Mouse (Mus musculus): ENCODE measurements around the gene Midn. TPM values are rescaled to one million over a fixed set of nuclear protein-coding genes. Genes with fewer than 3 reads are reported as not detected.

The Midn gene
- 66.7 and 67.1 TPM in 2 replicates for polyA plus RNA-seq (2014; fragmentation: Nextera tagmentation; extraction: Ambion mirVana)

GRCm38 (mm10) chr10:80147719-80148601, at the start of gene Midn:
TSS of gene Midn (plus strand) at chr10:80148272.
- WGBS = 2% methylated on average over 32 of the region's 42 CpGs
- Histone ChIP-seq H3K9ac (ENCODE audit: low read depth, low read length) (peak within 1 kb of the TSS; percentile 99), H3K9me3 (ENCODE audit: control insufficient read depth, low read length) (no peaks in the 10 kb centered on the region), H3K27me3 (ENCODE audit: control insufficient read depth, insufficient read depth, low read length) (no peaks in the 10 kb centered on the region), H3K27ac (ENCODE audit: low read depth, low read length) (peak within 1 kb of the TSS; percentile 100), H3K36me3 (ENCODE audit: control insufficient read depth, insufficient read depth, low read length) (peaks cover 9% of the 10 kb centered on the region; the same call in 1 of the 2 replicates), H3K4me1 (replicated peaks; ENCODE audit: control insufficient read depth, insufficient read depth, low read length) (peaks cover 8% of the 10 kb centered on the region), H3K4me2 (replicated peaks; ENCODE audit: low read depth, low read length) (peak within 1 kb of the TSS; percentile 74), H3K4me3 (ENCODE audit: low read depth, low read length) (peak within 1 kb of the TSS; percentile 100)
- ATAC-seq (ENCODE audit: low FRiP score) (peak; percentile 38), DNase-seq (ENCODE audit: low spot score) (peak; percentile 73)

DNA sequence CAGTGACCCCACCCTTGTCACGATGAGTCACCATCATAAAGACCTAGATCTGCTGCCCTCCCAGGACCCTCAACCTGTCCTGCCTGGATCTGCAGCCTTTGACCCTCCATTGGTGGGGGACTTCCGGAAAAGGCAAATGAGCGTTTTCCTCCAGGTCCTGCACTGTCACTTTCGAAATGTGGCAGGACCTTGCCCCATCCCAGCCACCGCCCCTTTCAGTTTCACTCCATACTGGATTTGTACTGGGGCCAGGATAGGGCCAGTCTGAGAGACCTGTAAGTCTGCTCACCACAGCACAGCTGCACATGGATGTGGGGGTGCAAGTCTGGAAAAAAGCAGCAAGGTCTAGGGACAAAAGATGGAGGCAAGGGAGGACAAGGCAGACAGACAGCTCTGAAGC, 49.4 kb upstream of the Midn start:
- H3K4me3 ChIP-seq (ENCODE audit: low read depth, low read length) = no peak overlapping the region
- WGBS = 87% methylated on average over 5 of the region's 5 CpGs
- ATAC-seq (ENCODE audit: low FRiP score) (no peak), DNase-seq (ENCODE audit: low spot score) (no peak)
- no peaks in the 10 kb centered on the region; the same call in 1 of the 2 replicates for H3K4me1 ChIP-seq (replicated peaks; ENCODE audit: control insufficient read depth, insufficient read depth, low read length)
- no peaks in the 10 kb centered on the region for H3K9me3 ChIP-seq (ENCODE audit: control insufficient read depth, low read length)
- no peak overlapping the region for H3K27ac ChIP-seq (ENCODE audit: low read depth, low read length)
- no peak overlapping the region for H3K4me2 ChIP-seq (replicated peaks; ENCODE audit: low read depth, low read length)
- no peaks in the 10 kb centered on the region for H3K36me3 ChIP-seq (ENCODE audit: control insufficient read depth, insufficient read depth, low read length)
- H3K27me3 ChIP-seq (ENCODE audit: control insufficient read depth, insufficient read depth, low read length) = no peaks in the 10 kb centered on the region
- H3K9ac ChIP-seq (ENCODE audit: low read depth, low read length) = no peak overlapping the region

- Histone ChIP-seq H3K4me2 (replicated peaks; ENCODE audit: low read depth, low read length) (no peak overlapping the region), H3K4me1 (replicated peaks; ENCODE audit: control insufficient read depth, insufficient read depth, low read length) (no peaks in the 10 kb centered on the region; the same call in 1 of the 2 replicates), H3K36me3 (ENCODE audit: control insufficient read depth, insufficient read depth, low read length) (no peaks in the 10 kb centered on the region), H3K9ac (ENCODE audit: low read depth, low read length) (no peak overlapping the region), H3K27ac (ENCODE audit: low read depth, low read length) (no peak overlapping the region), H3K27me3 (ENCODE audit: control insufficient read depth, insufficient read depth, low read length) (no peaks in the 10 kb centered on the region), H3K9me3 (ENCODE audit: control insufficient read depth, low read length) (no peaks in the 10 kb centered on the region), H3K4me3 (ENCODE audit: low read depth, low read length) (no peak overlapping the region)
- 64% methylated on average over 11 of the region's 11 CpGs for WGBS
- DNase-seq (ENCODE audit: low spot score) (no peak), ATAC-seq (ENCODE audit: low FRiP score) (no peak)
These were observed 47.1 kb upstream of the Midn start for GRCm38 (mm10) chr10:80100982-80101381.

DNA sequence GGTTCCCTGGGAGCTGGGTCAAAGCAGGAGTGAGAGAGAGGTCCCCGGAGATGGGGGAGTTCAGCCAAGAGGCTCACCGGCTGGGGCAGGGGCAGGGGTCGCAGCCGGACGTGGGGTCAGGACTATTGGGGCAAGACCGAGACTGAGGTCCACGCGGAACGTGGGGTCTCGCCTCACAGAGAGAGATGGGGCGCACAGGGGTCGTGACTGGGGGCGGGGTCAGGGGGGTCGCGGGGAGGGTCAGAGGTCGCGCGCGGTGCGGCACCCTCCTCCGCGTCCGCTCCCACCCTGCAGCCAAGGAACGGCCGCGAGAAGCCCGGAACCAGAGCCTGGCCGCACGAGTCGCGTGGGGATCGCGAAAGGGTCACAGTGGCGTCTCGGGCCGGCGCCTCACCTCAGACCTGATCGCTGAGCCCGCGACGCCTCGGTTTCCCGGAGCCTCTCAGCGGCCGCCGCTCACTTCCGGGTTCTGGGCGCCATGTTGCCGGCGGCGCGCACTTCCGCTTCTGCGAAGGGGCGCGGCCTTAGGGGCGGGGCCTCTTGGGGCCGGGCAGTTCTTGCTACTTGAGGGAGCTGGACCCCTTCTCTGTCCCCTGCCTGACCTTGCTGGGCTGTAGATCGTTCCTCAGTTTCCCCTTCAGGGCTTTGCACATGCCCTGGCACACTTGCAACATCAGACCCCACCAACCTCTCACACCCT, 45.7 kb upstream of the Midn start:
- Histone ChIP-seq H3K4me3 (ENCODE audit: low read depth, low read length) (peak overlapping the region; percentile 84), H3K27ac (ENCODE audit: low read depth, low read length) (peak overlapping the region; percentile 58), H3K4me2 (replicated peaks; ENCODE audit: low read depth, low read length) (peak overlapping the region; percentile 88), H3K9ac (ENCODE audit: low read depth, low read length) (peak overlapping the region; percentile 83), H3K4me1 (replicated peaks; ENCODE audit: control insufficient read depth, insufficient read depth, low read length) (no peaks in the 10 kb centered on the region; the same call in 1 of the 2 replicates), H3K36me3 (ENCODE audit: control insufficient read depth, insufficient read depth, low read length) (no peaks in the 10 kb centered on the region), H3K9me3 (ENCODE audit: control insufficient read depth, low read length) (no peaks in the 10 kb centered on the region), H3K27me3 (ENCODE audit: control insufficient read depth, insufficient read depth, low read length) (no peaks in the 10 kb centered on the region)
- ATAC-seq (ENCODE audit: low FRiP score) (peak; percentile 88), DNase-seq (ENCODE audit: low spot score) (peak; percentile 95)
- WGBS = under 1% methylated on average over 54 of the region's 59 CpGs

- no peak for DNase-seq (ENCODE audit: low spot score)
- no peak overlapping the region for H3K27ac ChIP-seq (ENCODE audit: low read depth, low read length)
- H3K9me3 ChIP-seq (ENCODE audit: control insufficient read depth, low read length) = no peaks in the 10 kb centered on the region
- no peak overlapping the region for H3K9ac ChIP-seq (ENCODE audit: low read depth, low read length)
- no peak overlapping the region for H3K4me2 ChIP-seq (replicated peaks; ENCODE audit: low read depth, low read length)
- H3K27me3 ChIP-seq (ENCODE audit: control insufficient read depth, insufficient read depth, low read length) = no peaks in the 10 kb centered on the region
- H3K4me3 ChIP-seq (ENCODE audit: low read depth, low read length) = no peak overlapping the region
- ATAC-seq (ENCODE audit: low FRiP score) = peak; percentile 10; the same call in 1 of the 2 replicates
- no peaks in the 10 kb centered on the region; the same call in 1 of the 2 replicates for H3K4me1 ChIP-seq (replicated peaks; ENCODE audit: control insufficient read depth, insufficient read depth, low read length)
- H3K36me3 ChIP-seq (ENCODE audit: control insufficient read depth, insufficient read depth, low read length) = no peaks in the 10 kb centered on the region
- WGBS = 83% methylated on average over 2 of the region's 2 CpGs
These were observed 45.0 kb upstream of the Midn start for GRCm38 (mm10) chr10:80103032-80103431.

- ATAC-seq (ENCODE audit: low FRiP score) (no peak), DNase-seq (ENCODE audit: low spot score) (no peak)
- 80% methylated on average over 3 of the region's 3 CpGs for WGBS
- no peak overlapping the region for H3K4me2 ChIP-seq (replicated peaks; ENCODE audit: low read depth, low read length)
- no peak overlapping the region for H3K9ac ChIP-seq (ENCODE audit: low read depth, low read length)
- H3K4me1 ChIP-seq (replicated peaks; ENCODE audit: control insufficient read depth, insufficient read depth, low read length) = no peaks in the 10 kb centered on the region; the same call in 1 of the 2 replicates
- H3K36me3 ChIP-seq (ENCODE audit: control insufficient read depth, insufficient read depth, low read length) = no peaks in the 10 kb centered on the region
- no peaks in the 10 kb centered on the region for H3K9me3 ChIP-seq (ENCODE audit: control insufficient read depth, low read length)
- H3K4me3 ChIP-seq (ENCODE audit: low read depth, low read length) = no peak overlapping the region
- no peak overlapping the region for H3K27ac ChIP-seq (ENCODE audit: low read depth, low read length)
- no peaks in the 10 kb centered on the region for H3K27me3 ChIP-seq (ENCODE audit: control insufficient read depth, insufficient read depth, low read length)
These were observed 43.9 kb upstream of the Midn start for GRCm38 (mm10) chr10:80104181-80104580.

DNA sequence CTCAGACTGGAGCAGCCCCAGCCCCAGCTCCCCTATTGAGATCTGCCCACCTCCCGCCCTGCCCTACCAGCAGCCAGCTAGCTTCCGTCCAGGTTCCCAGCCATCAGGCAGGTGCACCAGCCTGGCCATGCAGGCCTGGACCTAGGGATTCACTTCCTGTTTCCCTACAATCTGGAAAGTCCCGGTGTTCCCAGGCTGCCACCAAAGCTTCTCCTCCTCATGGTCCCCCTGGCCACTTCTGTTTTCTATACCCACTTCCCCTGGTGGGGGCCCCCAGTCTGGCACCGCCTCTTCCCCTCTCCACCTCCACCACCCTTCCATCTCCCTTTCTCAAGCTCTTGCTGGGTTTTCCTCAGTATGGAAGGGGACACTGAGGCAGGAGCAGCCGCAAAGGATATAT, 42.6 kb upstream of the Midn start, which contains the start of gene Sbno2:
Gene Sbno2, minus strand, starts transcription at position 112 of the 400 bp plus-strand sequence.
- H3K9me3 ChIP-seq (ENCODE audit: control insufficient read depth, low read length) = no peaks in the 10 kb centered on the region
- H3K27ac ChIP-seq (ENCODE audit: low read depth, low read length) = no peak within 1 kb of the TSS
- H3K4me3 ChIP-seq (ENCODE audit: low read depth, low read length) = no peak within 1 kb of the TSS
- ATAC-seq (ENCODE audit: low FRiP score) = no peak
- H3K9ac ChIP-seq (ENCODE audit: low read depth, low read length) = no peak within 1 kb of the TSS
- H3K27me3 ChIP-seq (ENCODE audit: control insufficient read depth, insufficient read depth, low read length) = no peaks in the 10 kb centered on the region
- 73% methylated on average over 5 of the region's 5 CpGs for WGBS
- H3K4me2 ChIP-seq (replicated peaks; ENCODE audit: low read depth, low read length) = no peak within 1 kb of the TSS
- no peaks in the 10 kb centered on the region for H3K36me3 ChIP-seq (ENCODE audit: control insufficient read depth, insufficient read depth, low read length)
- no peak for DNase-seq (ENCODE audit: low spot score)
- no peaks in the 10 kb centered on the region; the same call in 1 of the 2 replicates for H3K4me1 ChIP-seq (replicated peaks; ENCODE audit: control insufficient read depth, insufficient read depth, low read length)

- 54% methylated on average over 5 of the region's 5 CpGs for WGBS
These were observed 42.1 kb upstream of the Midn start for GRCm38 (mm10) chr10:80105926-80106325.

More at GRCm38 (mm10) chr10:80105926-80106325, 42.1 kb upstream of the Midn start:
- H3K4me2 ChIP-seq (replicated peaks; ENCODE audit: low read depth, low read length) = no peak overlapping the region
- H3K4me3 ChIP-seq (ENCODE audit: low read depth, low read length) = no peak overlapping the region
- H3K9me3 ChIP-seq (ENCODE audit: control insufficient read depth, low read length) = no peaks in the 10 kb centered on the region
- no peaks in the 10 kb centered on the region for H3K36me3 ChIP-seq (ENCODE audit: control insufficient read depth, insufficient read depth, low read length)
- ATAC-seq (ENCODE audit: low FRiP score) = no peak
- H3K27me3 ChIP-seq (ENCODE audit: control insufficient read depth, insufficient read depth, low read length) = no peaks in the 10 kb centered on the region
- no peak overlapping the region for H3K27ac ChIP-seq (ENCODE audit: low read depth, low read length)
- no peaks in the 10 kb centered on the region; the same call in 1 of the 2 replicates for H3K4me1 ChIP-seq (replicated peaks; ENCODE audit: control insufficient read depth, insufficient read depth, low read length)
- H3K9ac ChIP-seq (ENCODE audit: low read depth, low read length) = no peak overlapping the region
- no peak for DNase-seq (ENCODE audit: low spot score)
